Comparison of ENCODE assay signal across 8 mouse cellular contexts in genomic region chr4:33031195-33031960, GRCm38 (mm10). TPM values are rescaled to one million over a fixed set of nuclear protein-coding genes. Genes with fewer than 3 reads are reported as not detected.
DNase-seq lines count a peak whose midpoint lies in the region; ATAC-seq and TF ChIP-seq lines count a peak whose summit lies in the region.

Gene Ube2j1 (plus strand): TSS chr4:33031416.

- peak within 1 kb of the TSS; percentile 97 for H3K9ac ChIP-seq in forebrain, embryonic 14.5 days (ENCODE audit: low read length)
- H3K9ac ChIP-seq in neural tube, embryonic 15.5 days (replicated peaks), result peak within 1 kb of the TSS; percentile 94

- H3K4me3 ChIP-seq in E14TG2a.4 (replicated peaks; ENCODE audit: low read length), result peak within 1 kb of the TSS; percentile 85
- peak within 1 kb of the TSS; percentile 75 for H3K4me3 ChIP-seq in forebrain, embryonic 14.5 days (ENCODE audit: low read depth, low read length)
- H3K4me3 ChIP-seq in neural tube, embryonic 15.5 days (replicated peaks), result peak within 1 kb of the TSS; percentile 84

- intact Hi-C loops in heart, postnatal 14 days (cut with DNase I), result loop anchor here (5.0 to 10.0 kb wide), 4 partner anchors 86 to 374 kb away; partner anchors contain the start of gene Mdn1

- DNase-seq in forebrain, embryonic 14.5 days (ENCODE audit: low spot score), result peak; percentile 93
- DNase-seq in heart, postnatal 14 days, result peak; percentile 93 to 96
- peak; percentile 89 for DNase-seq in layer of hippocampus, adult 11-12 months (ENCODE audit: low spot score)
- peak; percentile 90 to 94 for DNase-seq in lung, adult 18-20 months
- DNase-seq in testis, postnatal 14 days (ENCODE audit: low spot score), result peak; percentile 87

- H3K36me3 ChIP-seq in E14TG2a.4 (ENCODE audit: insufficient read depth, low read length), result no peaks in the 10 kb centered on the region
- no peaks in the 10 kb centered on the region for H3K36me3 ChIP-seq in forebrain, embryonic 14.5 days (ENCODE audit: control insufficient read depth, insufficient read depth, low read length)
- peaks cover 8% of the 10 kb centered on the region for H3K36me3 ChIP-seq in neural tube, embryonic 15.5 days

- peak within 1 kb of the TSS; percentile 97 for H3K27ac ChIP-seq in forebrain, embryonic 14.5 days (ENCODE audit: low read depth, low read length)
- H3K27ac ChIP-seq in neural tube, embryonic 15.5 days (replicated peaks), result peak within 1 kb of the TSS; percentile 96

- peaks cover 4% of the 10 kb centered on the region; the same call in 1 of the 2 replicates for H3K9me3 ChIP-seq in E14TG2a.4 (ENCODE audit: low read length)
- no peaks in the 10 kb centered on the region for H3K9me3 ChIP-seq in forebrain, embryonic 14.5 days (replicated peaks; ENCODE audit: control insufficient read depth, low read length)
- no peaks in the 10 kb centered on the region for H3K9me3 ChIP-seq in neural tube, embryonic 15.5 days (replicated peaks)

- peak; percentile 95 for ATAC-seq in cerebellum, adult (ENCODE audit: insufficient number of reproducible peaks, low FRiP score, low TSS enrichment)
- peak; percentile 97 for ATAC-seq in forebrain, embryonic 14.5 days
- peak; percentile 96 for ATAC-seq in neural tube, embryonic 15.5 days (ENCODE audit: low FRiP score)

- TF ChIP-seq CTCF in E14TG2a.4 (conservative IDR thresholded peaks at IDR 0.05; ENCODE audit: low read length), result no peak

- peak within 1 kb of the TSS; percentile 58 for H3K4me2 ChIP-seq in forebrain, embryonic 14.5 days (ENCODE audit: low read length)
- H3K4me2 ChIP-seq in neural tube, embryonic 15.5 days, result peak within 1 kb of the TSS; percentile 77

- under 1% methylated on average over 86 of the region's 123 CpGs for WGBS in forebrain, embryonic 14.5 days
- WGBS in neural tube, embryonic 15.5 days, result under 1% methylated on average over 93 of the region's 123 CpGs

- peaks cover 12% of the 10 kb centered on the region for H3K4me1 ChIP-seq in E14TG2a.4 (replicated peaks; ENCODE audit: low read depth, low read length)
- peaks cover 10% of the 10 kb centered on the region for H3K4me1 ChIP-seq in forebrain, embryonic 14.5 days (ENCODE audit: control insufficient read depth, insufficient read depth, low read length)
- peaks cover 35% of the 10 kb centered on the region for H3K4me1 ChIP-seq in neural tube, embryonic 15.5 days

- H3K27me3 ChIP-seq in E14TG2a.4 (ENCODE audit: insufficient read depth, low read length), result peaks cover 58% of the 10 kb centered on the region
- H3K27me3 ChIP-seq in forebrain, embryonic 14.5 days (replicated peaks; ENCODE audit: control insufficient read depth, insufficient read depth, low read length), result no peaks in the 10 kb centered on the region
- no peaks in the 10 kb centered on the region for H3K27me3 ChIP-seq in neural tube, embryonic 15.5 days (replicated peaks)

RNA-seq across cellular contexts. Expression of gene Ube2j1, which starts in this region (rescaled TPM):
- 53.5 and 53.9 TPM in 2 replicates for polyA plus RNA-seq in forebrain, embryonic 14.5 days (2014; fragmentation: Nextera tagmentation; extraction: Ambion mirVana)
- total RNA-seq in heart, postnatal 14 days (2021), result 10 to 100 TPM; 47.8 to 49.1 TPM
- 71.9 and 77.3 TPM in 2 replicates for polyA plus RNA-seq in neural tube, embryonic 15.5 days (2015; fragmentation: Nextera tagmentation; extraction: Ambion mirVana)

Comparison
In these comparisons a context has a peak if more than half of its experiments do, and no peak if none do; other contexts are left out.
1. Peak in every context shown above with its lines: DNase-seq, ATAC-seq, H3K4me3 ChIP-seq and H3K27ac ChIP-seq.